In genomic region chr2:146633329-146634070, GRCm38 (mm10) we compare ENCODE assay signal across 8 mouse cellular contexts.
DNase-seq lines count a peak whose midpoint lies in the region; ATAC-seq and TF ChIP-seq lines count a peak whose summit lies in the region.

No protein-coding gene starts in this region.

- DNase-seq in adrenal gland, adult (ENCODE audit: inconsistent age in 2 of 2, low spot score in 1 of 2) = peak; percentile 37 to 83
- DNase-seq in adrenal gland, adult 8-10 months = no peak
- DNase-seq in brain, embryonic 14.5 days (ENCODE audit: low read depth) = peak; percentile 91
- peak; percentile 92 for DNase-seq in forebrain, embryonic 14.5 days (ENCODE audit: low spot score)
- DNase-seq in layer of hippocampus, postnatal 25 days (ENCODE audit: extremely low spot score in 1 of 2, low spot score in 1 of 2) = peak; percentile 35 to 84
- peak; percentile 56 to 59 for DNase-seq in right cerebral cortex, postnatal 36 days (ENCODE audit: low spot score in 2 of 2)

- H3K4me3 ChIP-seq in forebrain, embryonic 14.5 days (ENCODE audit: low read depth, low read length) = no peak overlapping the region
- H3K4me3 ChIP-seq in hindbrain, embryonic 15.5 days = no peak overlapping the region
- H3K4me3 ChIP-seq in megakaryocyte, embryonic 14.5 days (replicated peaks) = peak overlapping the region; percentile 40

- no peaks in the 10 kb centered on the region for H3K4me1 ChIP-seq in forebrain, embryonic 14.5 days (ENCODE audit: control insufficient read depth, insufficient read depth, low read length)
- no peaks in the 10 kb centered on the region for H3K4me1 ChIP-seq in hindbrain, embryonic 15.5 days (replicated peaks)
- no peaks in the 10 kb centered on the region for H3K4me1 ChIP-seq in megakaryocyte, embryonic 14.5 days

- WGBS in forebrain, embryonic 14.5 days = 48% methylated on average over 16 of the region's 16 CpGs
- WGBS in hindbrain, embryonic 15.5 days = 48% methylated on average over 16 of the region's 16 CpGs

- H3K27me3 ChIP-seq in forebrain, embryonic 14.5 days (replicated peaks; ENCODE audit: control insufficient read depth, insufficient read depth, low read length) = peaks cover 9% of the 10 kb centered on the region; the same call in 1 of the 2 replicates
- H3K27me3 ChIP-seq in hindbrain, embryonic 15.5 days = peaks cover 29% of the 10 kb centered on the region
- peaks cover 16% of the 10 kb centered on the region for H3K27me3 ChIP-seq in megakaryocyte, embryonic 14.5 days (replicated peaks)

- H3K27ac ChIP-seq in forebrain, embryonic 14.5 days (ENCODE audit: low read depth, low read length) = no peak overlapping the region
- no peak overlapping the region for H3K27ac ChIP-seq in hindbrain, embryonic 15.5 days (replicated peaks)

- no peaks in the 10 kb centered on the region for H3K9me3 ChIP-seq in forebrain, embryonic 14.5 days (replicated peaks; ENCODE audit: control insufficient read depth, low read length)
- no peaks in the 10 kb centered on the region for H3K9me3 ChIP-seq in hindbrain, embryonic 15.5 days
- no peaks in the 10 kb centered on the region for H3K9me3 ChIP-seq in megakaryocyte, embryonic 14.5 days

- no peak overlapping the region for H3K9ac ChIP-seq in forebrain, embryonic 14.5 days (ENCODE audit: low read length)
- H3K9ac ChIP-seq in hindbrain, embryonic 15.5 days = no peak overlapping the region

- TF ChIP-seq CTCF in brain, embryonic 14.5 days (IDR thresholded peaks at IDR 0.05; ENCODE audit: borderline replicate concordance, extremely low read depth, insufficient read depth, insufficient read length) = peak; percentile 85

- TF ChIP-seq POLR2A in brain, embryonic 14.5 days (IDR thresholded peaks at IDR 0.05; ENCODE audit: borderline replicate concordance, extremely low read depth, insufficient read depth, insufficient read length, poor library complexity, severe bottlenecking) = no peak

- ATAC-seq in forebrain, embryonic 14.5 days = peak; percentile 77
- ATAC-seq in hindbrain, embryonic 15.5 days (ENCODE audit: low FRiP score, low read depth) = peak; percentile 86

- no peak overlapping the region for H3K4me2 ChIP-seq in forebrain, embryonic 14.5 days (ENCODE audit: low read length)
- no peak overlapping the region for H3K4me2 ChIP-seq in hindbrain, embryonic 15.5 days

- H3K36me3 ChIP-seq in forebrain, embryonic 14.5 days (ENCODE audit: control insufficient read depth, insufficient read depth, low read length) = no peaks in the 10 kb centered on the region
- no peaks in the 10 kb centered on the region for H3K36me3 ChIP-seq in hindbrain, embryonic 15.5 days
- no peaks in the 10 kb centered on the region for H3K36me3 ChIP-seq in megakaryocyte, embryonic 14.5 days (replicated peaks; ENCODE audit: low read length)
